Mouse (Mus musculus): ENCODE results near the gene Carmil1. TPM values are rescaled to one million over a fixed set of nuclear protein-coding genes. Genes with fewer than 3 reads are reported as not detected.

Carmil1 gene
- total and polyA plus RNA-seq, 2 experiments from 2014 or later = 40.7 to 56.8 TPM

GRCm38 (mm10) chr13:24092073-24092472, 188.5 kb downstream of the Carmil1 start:
- H3K4me2 ChIP-seq (ENCODE audit: low read depth, low read length, poor library complexity, severe bottlenecking) = no peak overlapping the region
- DNase-seq (ENCODE audit: low spot score) = no peak
- no peak for ATAC-seq (ENCODE audit: low FRiP score)
- H3K27ac ChIP-seq (ENCODE audit: low read depth, low read length) = no peak overlapping the region
- no peaks in the 10 kb centered on the region for H3K9me3 ChIP-seq (ENCODE audit: low read length)
- no peak overlapping the region for H3K9ac ChIP-seq (replicated peaks; ENCODE audit: low read length, poor library complexity, severe bottlenecking)
- H3K4me1 ChIP-seq (ENCODE audit: insufficient read depth, low read length) = no peaks in the 10 kb centered on the region
- TF ChIP-seq CTCF (IDR thresholded peaks at IDR 0.05) = no peak
- WGBS = 93% methylated on average over 5 of the region's 5 CpGs
- no peak overlapping the region for H3K4me3 ChIP-seq (ENCODE audit: low read depth, low read length)
- H3K36me3 ChIP-seq (ENCODE audit: insufficient read depth, low read length) = peaks cover 12% of the 10 kb centered on the region
- no peaks in the 10 kb centered on the region for H3K27me3 ChIP-seq (ENCODE audit: insufficient read depth, low read length)

DNA sequence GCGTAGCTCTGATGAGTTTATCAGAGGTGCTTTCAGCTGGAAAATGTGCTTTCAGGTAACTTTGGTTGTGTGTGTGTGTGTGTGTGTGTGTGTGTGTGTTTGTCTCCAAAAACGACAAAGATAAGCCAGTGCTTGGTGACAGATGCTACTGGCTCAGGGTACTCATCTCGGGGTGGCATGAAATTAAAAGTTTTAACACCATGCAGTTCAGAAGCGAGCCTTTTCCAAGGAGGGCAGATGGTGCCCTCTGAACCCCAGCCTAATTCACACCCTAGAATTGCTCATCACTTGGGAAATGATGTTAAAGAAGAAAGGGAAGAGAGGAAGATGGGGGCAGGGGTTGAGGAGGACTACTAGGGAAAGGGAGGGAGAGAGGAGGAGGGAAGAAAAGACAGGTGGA, 198.4 kb downstream of the Carmil1 start:
- Histone ChIP-seq H3K36me3 (ENCODE audit: insufficient read depth, low read length) (no peaks in the 10 kb centered on the region), H3K27ac (ENCODE audit: low read depth, low read length) (no peak overlapping the region), H3K27me3 (ENCODE audit: insufficient read depth, low read length) (no peaks in the 10 kb centered on the region), H3K4me1 (ENCODE audit: insufficient read depth, low read length) (no peaks in the 10 kb centered on the region), H3K9ac (replicated peaks; ENCODE audit: low read length, poor library complexity, severe bottlenecking) (no peak overlapping the region), H3K4me2 (ENCODE audit: low read depth, low read length, poor library complexity, severe bottlenecking) (no peak overlapping the region), H3K4me3 (ENCODE audit: low read depth, low read length) (no peak overlapping the region), H3K9me3 (ENCODE audit: low read length) (no peaks in the 10 kb centered on the region)
- TF ChIP-seq CTCF (IDR thresholded peaks at IDR 0.05) = no peak
- ATAC-seq (ENCODE audit: low FRiP score) (no peak), DNase-seq (ENCODE audit: low spot score) (no peak)
- WGBS = 79% methylated on average over 4 of the region's 4 CpGs

DNA sequence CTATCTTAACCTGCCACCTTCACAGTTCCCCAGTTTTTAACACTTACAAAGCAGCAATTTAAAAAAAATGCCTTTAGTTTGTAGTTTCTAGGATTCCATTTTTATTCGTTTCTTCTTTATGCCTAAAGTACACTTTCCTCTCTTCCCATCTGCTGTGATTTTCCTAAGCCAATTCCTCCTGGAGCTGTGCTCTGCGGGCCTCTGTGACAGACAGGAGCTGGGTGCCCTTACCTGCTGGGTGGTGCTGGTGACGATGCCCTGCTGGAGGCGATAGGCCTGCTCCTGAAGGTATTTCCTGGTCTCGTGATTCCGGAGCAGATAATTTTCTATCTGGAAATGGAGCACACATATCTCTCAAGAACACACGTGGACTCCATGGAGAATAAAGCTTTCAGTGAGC, 198.9 kb downstream of the Carmil1 start:
- Histone ChIP-seq H3K4me3 (ENCODE audit: low read depth, low read length) (no peak overlapping the region), H3K27ac (ENCODE audit: low read depth, low read length) (no peak overlapping the region), H3K27me3 (ENCODE audit: insufficient read depth, low read length) (no peaks in the 10 kb centered on the region), H3K4me1 (ENCODE audit: insufficient read depth, low read length) (no peaks in the 10 kb centered on the region), H3K9me3 (ENCODE audit: low read length) (no peaks in the 10 kb centered on the region), H3K9ac (replicated peaks; ENCODE audit: low read length, poor library complexity, severe bottlenecking) (no peak overlapping the region), H3K36me3 (ENCODE audit: insufficient read depth, low read length) (no peaks in the 10 kb centered on the region), H3K4me2 (ENCODE audit: low read depth, low read length, poor library complexity, severe bottlenecking) (no peak overlapping the region)
- no peak for ATAC-seq (ENCODE audit: low FRiP score)
- no peak for TF ChIP-seq CTCF (IDR thresholded peaks at IDR 0.05)
- DNase-seq (ENCODE audit: low spot score) = no peak
- WGBS = 84% methylated on average over 7 of the region's 7 CpGs

GRCm38 (mm10) chr13:24072588-24072987, 208.0 kb downstream of the Carmil1 start:
- Histone ChIP-seq H3K4me2 (ENCODE audit: low read depth, low read length, poor library complexity, severe bottlenecking) (no peak overlapping the region), H3K27me3 (ENCODE audit: insufficient read depth, low read length) (no peaks in the 10 kb centered on the region), H3K27ac (ENCODE audit: low read depth, low read length) (no peak overlapping the region), H3K9ac (replicated peaks; ENCODE audit: low read length, poor library complexity, severe bottlenecking) (no peak overlapping the region), H3K4me3 (ENCODE audit: low read depth, low read length) (no peak overlapping the region), H3K9me3 (ENCODE audit: low read length) (no peaks in the 10 kb centered on the region), H3K36me3 (ENCODE audit: insufficient read depth, low read length) (0 out of 2 replicates have a peak, but pooled peaks cover 4% of the 10 kb centered on the region), H3K4me1 (ENCODE audit: insufficient read depth, low read length) (no peaks in the 10 kb centered on the region; the same call in 1 of the 2 replicates)
- 91% methylated on average over 10 of the region's 10 CpGs for WGBS
- TF ChIP-seq CTCF (IDR thresholded peaks at IDR 0.05) = no peak
- ATAC-seq (ENCODE audit: low FRiP score) (no peak), DNase-seq (ENCODE audit: low spot score) (no peak)

DNA sequence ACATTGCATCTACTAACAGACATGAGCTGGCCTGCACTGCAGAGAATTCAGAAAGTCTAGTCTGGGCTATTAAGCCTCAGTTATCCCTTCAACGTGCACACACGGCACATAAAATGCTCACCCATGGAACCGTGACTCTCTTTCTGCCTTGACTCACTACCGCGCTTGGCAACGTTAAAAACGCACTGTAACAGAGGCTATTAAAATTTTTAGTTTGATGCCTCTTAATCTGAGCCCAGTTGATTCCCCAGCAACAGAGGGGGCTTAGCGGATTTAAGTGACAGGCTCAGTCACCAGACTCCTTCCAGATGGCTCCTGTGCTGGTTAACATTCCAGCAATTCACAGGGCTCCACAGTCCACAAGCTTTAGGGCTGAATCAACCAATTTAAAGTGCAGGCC, 213.0 kb downstream of the Carmil1 start:
- Histone ChIP-seq H3K9ac (replicated peaks; ENCODE audit: low read length, poor library complexity, severe bottlenecking) (no peak overlapping the region), H3K9me3 (ENCODE audit: low read length) (no peaks in the 10 kb centered on the region), H3K36me3 (ENCODE audit: insufficient read depth, low read length) (peaks cover 9% of the 10 kb centered on the region; the same call in 1 of the 2 replicates), H3K4me1 (ENCODE audit: insufficient read depth, low read length) (no peaks in the 10 kb centered on the region; the same call in 1 of the 2 replicates), H3K27ac (ENCODE audit: low read depth, low read length) (no peak overlapping the region), H3K27me3 (ENCODE audit: insufficient read depth, low read length) (no peaks in the 10 kb centered on the region), H3K4me3 (ENCODE audit: low read depth, low read length) (no peak overlapping the region), H3K4me2 (ENCODE audit: low read depth, low read length, poor library complexity, severe bottlenecking) (no peak overlapping the region)
- TF ChIP-seq CTCF (IDR thresholded peaks at IDR 0.05) = no peak
- WGBS = 70% methylated on average over 8 of the region's 8 CpGs
- DNase-seq (ENCODE audit: low spot score) = peak; percentile 25
- ATAC-seq (ENCODE audit: low FRiP score) = no peak

DNA sequence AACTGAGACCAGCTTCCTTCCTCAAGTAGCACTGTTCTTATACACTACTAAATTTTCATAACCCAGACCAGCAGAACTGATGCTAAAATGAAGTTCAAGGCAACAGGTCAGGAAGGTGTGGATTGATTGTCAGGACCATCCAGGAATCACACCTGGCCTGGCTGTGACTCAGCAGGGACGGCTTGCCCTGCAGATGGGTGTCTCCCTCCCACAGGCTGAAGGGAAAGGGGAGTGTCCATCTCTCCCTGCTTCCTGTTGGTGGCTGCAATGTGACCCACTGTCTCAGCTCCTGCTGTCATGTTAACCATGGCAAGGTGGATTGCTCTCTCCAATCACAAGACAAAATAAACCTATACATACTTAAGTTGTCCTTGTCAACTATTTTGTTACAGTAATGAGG, 215.1 kb downstream of the Carmil1 start:
- DNase-seq (ENCODE audit: low spot score) = no peak

More for the DNA sequence above, 215.1 kb downstream of the Carmil1 start:
- Histone ChIP-seq H3K27me3 (ENCODE audit: insufficient read depth, low read length) (no peaks in the 10 kb centered on the region), H3K4me3 (ENCODE audit: low read depth, low read length) (no peak overlapping the region), H3K36me3 (ENCODE audit: insufficient read depth, low read length) (peaks cover 9% of the 10 kb centered on the region; the same call in 1 of the 2 replicates), H3K9ac (replicated peaks; ENCODE audit: low read length, poor library complexity, severe bottlenecking) (no peak overlapping the region), H3K27ac (ENCODE audit: low read depth, low read length) (no peak overlapping the region), H3K4me1 (ENCODE audit: insufficient read depth, low read length) (no peaks in the 10 kb centered on the region), H3K9me3 (ENCODE audit: low read length) (no peaks in the 10 kb centered on the region), H3K4me2 (ENCODE audit: low read depth, low read length, poor library complexity, severe bottlenecking) (no peak overlapping the region)
- WGBS = 69% methylated on average over 1 of the region's 1 CpGs
- no peak for TF ChIP-seq CTCF (IDR thresholded peaks at IDR 0.05)
- no peak for ATAC-seq (ENCODE audit: low FRiP score)

Measured in midbrain, postnatal 0 days (tissue).